ENCODE assay signal across 9 mouse cellular contexts in genomic region chr17:27011998-27012672, GRCm38 (mm10). TPM values are rescaled to one million over a fixed set of nuclear protein-coding genes. Genes with fewer than 3 reads are reported as not detected.
DNase-seq lines count a peak whose midpoint lies in the region; ATAC-seq and TF ChIP-seq lines count a peak whose summit lies in the region.
"Had no signal": no experiment of that assay in that cellular context is flagged by ENCODE, and none has a peak within 500 bp of the region (broad histone marks: within the 10 kb centered on the region; RNA-seq: fewer than 3 reads in every experiment).

No protein-coding gene starts in this region.

- no peak for ATAC-seq in hindbrain, postnatal 0 days
- ATAC-seq in hindbrain, embryonic 12.5 days (ENCODE audit: low FRiP score): no peak
- ATAC-seq in liver, embryonic 15.5 days (ENCODE audit: insufficient read depth): peak; percentile 62

- no peaks in the 10 kb centered on the region for H3K9me3 ChIP-seq in hindbrain, postnatal 0 days (ENCODE audit: low read length)
- no peaks in the 10 kb centered on the region for H3K9me3 ChIP-seq in hindbrain, embryonic 12.5 days (replicated peaks)
- no peaks in the 10 kb centered on the region for H3K9me3 ChIP-seq in liver, embryonic 15.5 days (replicated peaks)

- no peaks in the 10 kb centered on the region for H3K36me3 ChIP-seq in hindbrain, postnatal 0 days (ENCODE audit: insufficient read depth, low read length)
- no peaks in the 10 kb centered on the region for H3K36me3 ChIP-seq in hindbrain, embryonic 12.5 days
- no peaks in the 10 kb centered on the region for H3K36me3 ChIP-seq in liver, embryonic 15.5 days (replicated peaks)
- no peaks in the 10 kb centered on the region for H3K36me3 ChIP-seq in splenic B cell, adult 2 months (ENCODE audit: control insufficient read depth, insufficient read depth, low read length, poor library complexity, severe bottlenecking)

- no peak overlapping the region for H3K27ac ChIP-seq in hindbrain, postnatal 0 days
- H3K27ac ChIP-seq in hindbrain, embryonic 12.5 days: no peak overlapping the region
- no peak overlapping the region for H3K27ac ChIP-seq in liver, embryonic 15.5 days (replicated peaks)

- WGBS in hindbrain, postnatal 0 days: 62% methylated on average over 14 of the region's 14 CpGs
- 64% methylated on average over 14 of the region's 14 CpGs for WGBS in hindbrain, embryonic 12.5 days
- WGBS in liver, embryonic 15.5 days (ENCODE audit: insufficient replicate concordance): 16% methylated on average over 14 of the region's 14 CpGs

- H3K4me1 ChIP-seq in hindbrain, postnatal 0 days (ENCODE audit: insufficient read depth, low read length): no peaks in the 10 kb centered on the region
- peaks cover 7% of the 10 kb centered on the region; the same call in 1 of the 2 replicates for H3K4me1 ChIP-seq in hindbrain, embryonic 12.5 days
- peaks cover 20% of the 10 kb centered on the region for H3K4me1 ChIP-seq in liver, embryonic 15.5 days (replicated peaks)

- peak; percentile 22; the same call in 1 of the 2 replicates for TF ChIP-seq CTCF in hindbrain, postnatal 0 days (IDR thresholded peaks at IDR 0.05; ENCODE audit: low read depth)

- DNase-seq in hindbrain, postnatal 0 days (ENCODE audit: low spot score): no peak
- DNase-seq in T-cell, adult 2 months (ENCODE audit: low spot score): peak; percentile 77
- DNase-seq in splenic B cell, adult 2 months (ENCODE audit: low read depth, low spot score): peak; percentile 83
- DNase-seq in gastrocnemius, adult 18-20 months (ENCODE audit: low spot score): no peak
- no peak for DNase-seq in testis, postnatal 14 days (ENCODE audit: low spot score)
- no peak for DNase-seq in layer of hippocampus, adult 9-10 months (ENCODE audit: low spot score)

- no peak overlapping the region for H3K9ac ChIP-seq in hindbrain, postnatal 0 days (replicated peaks; ENCODE audit: low read length)
- no peak overlapping the region for H3K9ac ChIP-seq in hindbrain, embryonic 12.5 days
- H3K9ac ChIP-seq in liver, embryonic 15.5 days: no peak overlapping the region

- H3K4me2 ChIP-seq in hindbrain, postnatal 0 days (ENCODE audit: low read depth, low read length): no peak overlapping the region
- H3K4me2 ChIP-seq in hindbrain, embryonic 12.5 days (replicated peaks): no peak overlapping the region
- peak overlapping the region; percentile 53 for H3K4me2 ChIP-seq in liver, embryonic 15.5 days

- H3K4me3 ChIP-seq in hindbrain, postnatal 0 days (ENCODE audit: low read length): no peak overlapping the region
- H3K4me3 ChIP-seq in hindbrain, embryonic 12.5 days: no peak overlapping the region
- peak overlapping the region; percentile 21; the same call in 1 of the 2 replicates for H3K4me3 ChIP-seq in liver, embryonic 15.5 days (replicated peaks)
- H3K4me3 ChIP-seq: myocyte had no signal

- H3K27me3 ChIP-seq in hindbrain, postnatal 0 days (ENCODE audit: insufficient read depth, low read length): no peaks in the 10 kb centered on the region
- H3K27me3 ChIP-seq in hindbrain, embryonic 12.5 days: no peaks in the 10 kb centered on the region
- H3K27me3 ChIP-seq in liver, embryonic 15.5 days: no peaks in the 10 kb centered on the region
- no peaks in the 10 kb centered on the region for H3K27me3 ChIP-seq in splenic B cell, adult 2 months (ENCODE audit: control insufficient read depth, insufficient read depth, low read length, poor library complexity, severe bottlenecking)

RNA-seq across cellular contexts. Expression of gene Bak1, which starts 16.7 kb away (rescaled TPM):
- total RNA-seq in hindbrain, postnatal 0 days (2014; rRNA removed): 62.9 and 70.8 TPM in 2 replicates
- 4.0 and 4.2 TPM in 2 replicates for polyA plus RNA-seq in hindbrain, postnatal 0 days (2015; fragmentation: Nextera tagmentation; extraction: Ambion mirVana)
- polyA plus RNA-seq in hindbrain, embryonic 12.5 days (2016; fragmentation: Nextera tagmentation; extraction: Ambion mirVana): 3.3 and 3.5 TPM in 2 replicates
- polyA plus RNA-seq in liver, embryonic 15.5 days (2015; fragmentation: Nextera tagmentation; extraction: Ambion mirVana): 2.0 and 2.1 TPM in 2 replicates
- total RNA-seq in gastrocnemius, adult 18-20 months (2021): 10 to 100 TPM; 18.0 to 20.0 TPM

RNA-seq across cellular contexts. Expression of gene Zbtb9, which starts 39.2 kb away (rescaled TPM):
- 21.4 and 22.7 TPM in 2 replicates for total RNA-seq in hindbrain, postnatal 0 days (2014; rRNA removed)
- 6.6 and 7.8 TPM in 2 replicates for polyA plus RNA-seq in hindbrain, postnatal 0 days (2015; fragmentation: Nextera tagmentation; extraction: Ambion mirVana)
- 19.4 and 19.7 TPM in 2 replicates for polyA plus RNA-seq in hindbrain, embryonic 12.5 days (2016; fragmentation: Nextera tagmentation; extraction: Ambion mirVana)
- polyA plus RNA-seq in liver, embryonic 15.5 days (2015; fragmentation: Nextera tagmentation; extraction: Ambion mirVana): 5.0 and 5.8 TPM in 2 replicates
- under 1 TPM; 0.66 TPM for total RNA-seq in gastrocnemius, adult 18-20 months (2021)

RNA-seq across cellular contexts. Expression of gene Itpr3, which starts 45.0 kb away (rescaled TPM):
- 2.3 and 4.0 TPM in 2 replicates for total RNA-seq in hindbrain, postnatal 0 days (2014; rRNA removed)
- 0.58 TPM in 2 replicates for polyA plus RNA-seq in hindbrain, postnatal 0 days (2015; fragmentation: Nextera tagmentation; extraction: Ambion mirVana)
- 2.5 and 2.8 TPM in 2 replicates for polyA plus RNA-seq in hindbrain, embryonic 12.5 days (2016; fragmentation: Nextera tagmentation; extraction: Ambion mirVana)
- 0.67 and 0.89 TPM in 2 replicates for polyA plus RNA-seq in liver, embryonic 15.5 days (2015; fragmentation: Nextera tagmentation; extraction: Ambion mirVana)
- 1 to 10 TPM; 1.4 to 2.2 TPM for total RNA-seq in gastrocnemius, adult 18-20 months (2021)

Comparison
In these comparisons a context has a peak if more than half of its experiments do, and no peak if none do; other contexts are left out.
1. DNase-seq: peak in T-cell, adult 2 months (single experiment) and splenic B cell, adult 2 months (single experiment); none in hindbrain, postnatal 0 days (single experiment), gastrocnemius, adult 18-20 months (single experiment), testis, postnatal 14 days (single experiment) and layer of hippocampus, adult 9-10 months (single experiment).